Comparison of ENCODE assay signal across 11 mouse cellular contexts in genomic region chr16:30653806-30654205, GRCm38 (mm10). TPM values are rescaled to one million over a fixed set of nuclear protein-coding genes. Genes with fewer than 3 reads are reported as not detected.
DNase-seq lines count a peak whose midpoint lies in the region; ATAC-seq and TF ChIP-seq lines count a peak whose summit lies in the region.
"Had no signal": no experiment of that assay in that cellular context is flagged by ENCODE, and none has a peak within 500 bp of the region (broad histone marks: within the 10 kb centered on the region; RNA-seq: fewer than 3 reads in every experiment).

No protein-coding gene starts in this region.

- no peak overlapping the region for H3K4me2 ChIP-seq in hindbrain, postnatal 0 days (ENCODE audit: low read depth, low read length)
- no peak overlapping the region for H3K4me2 ChIP-seq in hindbrain, embryonic 14.5 days (replicated peaks)
- no peak overlapping the region for H3K4me2 ChIP-seq in midbrain, embryonic 13.5 days (replicated peaks)
- no peak overlapping the region for H3K4me2 ChIP-seq in liver, embryonic 11.5 days
- H3K4me2 ChIP-seq: embryonic facial prominence, embryonic 13.5 days; limb, embryonic 12.5 days; neural tube, embryonic 13.5 days had no signal

- peak; percentile 49; the same call in 1 of the 2 replicates for ATAC-seq in hindbrain, postnatal 0 days
- ATAC-seq in hindbrain, embryonic 14.5 days (ENCODE audit: low FRiP score) = no peak
- no peak for ATAC-seq in midbrain, embryonic 13.5 days
- no peak for ATAC-seq in liver, embryonic 11.5 days (replicated peaks; ENCODE audit: low FRiP score)

- H3K4me3 ChIP-seq in hindbrain, postnatal 0 days (ENCODE audit: low read length) = no peak overlapping the region
- no peak overlapping the region for H3K4me3 ChIP-seq in hindbrain, embryonic 14.5 days (replicated peaks; ENCODE audit: low read length)
- no peak overlapping the region for H3K4me3 ChIP-seq in midbrain, embryonic 13.5 days (replicated peaks)
- H3K4me3 ChIP-seq in liver, embryonic 11.5 days (ENCODE audit: low read depth, low read length) = no peak overlapping the region
- H3K4me3 ChIP-seq: embryonic facial prominence, embryonic 13.5 days; limb, embryonic 12.5 days; neural tube, embryonic 13.5 days had no signal

- intact Hi-C loops in heart, postnatal 25 days (cut with DNase I) = loop anchor here (5.0 kb wide), 1 partner anchor 83 kb away; no protein-coding TSS in a partner anchor

- no peak overlapping the region for H3K9ac ChIP-seq in hindbrain, postnatal 0 days (replicated peaks; ENCODE audit: low read length)
- no peak overlapping the region for H3K9ac ChIP-seq in hindbrain, embryonic 14.5 days
- no peak overlapping the region for H3K9ac ChIP-seq in midbrain, embryonic 13.5 days (replicated peaks)
- no peak overlapping the region for H3K9ac ChIP-seq in liver, embryonic 11.5 days (ENCODE audit: low read depth, low read length)
- H3K9ac ChIP-seq: embryonic facial prominence, embryonic 13.5 days; limb, embryonic 12.5 days; neural tube, embryonic 13.5 days had no signal

- H3K4me1 ChIP-seq in hindbrain, postnatal 0 days (ENCODE audit: insufficient read depth, low read length) = no peaks in the 10 kb centered on the region
- H3K4me1 ChIP-seq in hindbrain, embryonic 14.5 days (replicated peaks; ENCODE audit: control insufficient read depth, insufficient read depth, low read length) = peaks cover 5% of the 10 kb centered on the region; the same call in 1 of the 2 replicates
- H3K4me1 ChIP-seq in midbrain, embryonic 13.5 days (replicated peaks) = no peaks in the 10 kb centered on the region; the same call in 1 of the 2 replicates
- no peaks in the 10 kb centered on the region for H3K4me1 ChIP-seq in liver, embryonic 11.5 days (replicated peaks; ENCODE audit: control insufficient read depth, insufficient read depth, low read length)
- H3K4me1 ChIP-seq: neural tube, embryonic 13.5 days had no signal

- no peaks in the 10 kb centered on the region for H3K27me3 ChIP-seq in hindbrain, postnatal 0 days (ENCODE audit: insufficient read depth, low read length)
- no peaks in the 10 kb centered on the region for H3K27me3 ChIP-seq in hindbrain, embryonic 14.5 days (ENCODE audit: control insufficient read depth, insufficient read depth, low read length)
- H3K27me3 ChIP-seq in midbrain, embryonic 13.5 days = no peaks in the 10 kb centered on the region
- H3K27me3 ChIP-seq in liver, embryonic 11.5 days (replicated peaks; ENCODE audit: control insufficient read depth, insufficient read depth, low read length) = no peaks in the 10 kb centered on the region
- H3K27me3 ChIP-seq: embryonic facial prominence, embryonic 13.5 days; limb, embryonic 12.5 days; neural tube, embryonic 13.5 days had no signal

- H3K9me3 ChIP-seq in hindbrain, postnatal 0 days (ENCODE audit: low read length) = no peaks in the 10 kb centered on the region
- peaks cover 5% of the 10 kb centered on the region; the same call in 1 of the 2 replicates for H3K9me3 ChIP-seq in hindbrain, embryonic 14.5 days (ENCODE audit: control insufficient read depth, low read length)
- H3K9me3 ChIP-seq in midbrain, embryonic 13.5 days = 0 out of 2 replicates have a peak, but pooled peaks cover 3% of the 10 kb centered on the region
- H3K9me3 ChIP-seq in liver, embryonic 11.5 days (ENCODE audit: control insufficient read depth, low read length) = no peaks in the 10 kb centered on the region
- H3K9me3 ChIP-seq: embryonic facial prominence, embryonic 13.5 days had no signal

- no peak overlapping the region for H3K27ac ChIP-seq in hindbrain, postnatal 0 days
- H3K27ac ChIP-seq in hindbrain, embryonic 14.5 days = no peak overlapping the region
- no peak overlapping the region for H3K27ac ChIP-seq in midbrain, embryonic 13.5 days
- no peak overlapping the region for H3K27ac ChIP-seq in liver, embryonic 11.5 days (ENCODE audit: low read depth, low read length)
- H3K27ac ChIP-seq: embryonic facial prominence, embryonic 13.5 days; limb, embryonic 12.5 days; neural tube, embryonic 13.5 days had no signal

- 62% methylated on average over 5 of the region's 5 CpGs for WGBS in hindbrain, postnatal 0 days
- WGBS in hindbrain, embryonic 14.5 days = 76% methylated on average over 5 of the region's 5 CpGs
- 89% methylated on average over 5 of the region's 5 CpGs for WGBS in midbrain, embryonic 13.5 days
- WGBS in liver, embryonic 11.5 days = 86% methylated on average over 5 of the region's 5 CpGs

- H3K36me3 ChIP-seq in hindbrain, postnatal 0 days (ENCODE audit: insufficient read depth, low read length) = no peaks in the 10 kb centered on the region
- no peaks in the 10 kb centered on the region for H3K36me3 ChIP-seq in hindbrain, embryonic 14.5 days (replicated peaks; ENCODE audit: control insufficient read depth, insufficient read depth)
- H3K36me3 ChIP-seq in midbrain, embryonic 13.5 days = no peaks in the 10 kb centered on the region
- no peaks in the 10 kb centered on the region for H3K36me3 ChIP-seq in liver, embryonic 11.5 days (ENCODE audit: control insufficient read depth, insufficient read depth, low read length)
- H3K36me3 ChIP-seq: embryonic facial prominence, embryonic 13.5 days; limb, embryonic 12.5 days; neural tube, embryonic 13.5 days had no signal

- no peak for TF ChIP-seq CTCF in hindbrain, postnatal 0 days (IDR thresholded peaks at IDR 0.05; ENCODE audit: low read depth)

- peak; percentile 79 for DNase-seq in hindbrain, postnatal 0 days (ENCODE audit: low spot score)
- DNase-seq in hindbrain, embryonic 14.5 days (ENCODE audit: low spot score) = no peak
- DNase-seq in NIH3T3 (ENCODE audit: low read depth) = peak; percentile 15
- DNase-seq in cerebellum, postnatal 10 days = peak; percentile 91 to 94
- peak; percentile 58 for DNase-seq in heart, postnatal 25 days (ENCODE audit: low spot score)
- peak; percentile 13 to 39 for DNase-seq in right cerebral cortex, postnatal 36 days (ENCODE audit: low spot score in 2 of 2)
- DNase-seq in liver, embryonic 11.5 days (ENCODE audit: low spot score) = no peak

RNA-seq across cellular contexts. Expression of gene Fam43a, which starts 54.3 kb away (rescaled TPM):
- total RNA-seq in hindbrain, postnatal 0 days (2014; rRNA removed) = 28.8 and 33.1 TPM in 2 replicates
- polyA plus RNA-seq in hindbrain, postnatal 0 days (2015; fragmentation: Nextera tagmentation; extraction: Ambion mirVana) = 14.4 and 14.8 TPM in 2 replicates
- 10.2 and 10.7 TPM in 2 replicates for polyA plus RNA-seq in hindbrain, embryonic 14.5 days (2014; fragmentation: Nextera tagmentation; extraction: Ambion mirVana)
- total RNA-seq in heart, postnatal 25 days (2021) = 10 to 100 TPM; 25.8 to 31.2 TPM
- 9.8 and 11.5 TPM in 2 replicates for polyA plus RNA-seq in midbrain, embryonic 13.5 days (2015; fragmentation: Nextera tagmentation; extraction: Ambion mirVana)
- 6.2 and 7.2 TPM in 2 replicates for polyA plus RNA-seq in liver, embryonic 11.5 days (2014; fragmentation: Nextera tagmentation; extraction: Ambion mirVana)

Comparison
In these comparisons a context has a peak if more than half of its experiments do, and no peak if none do; other contexts are left out.
1. DNase-seq: peak in hindbrain, postnatal 0 days (single experiment), NIH3T3 (single experiment), cerebellum, postnatal 10 days (2 of 2), heart, postnatal 25 days (single experiment) and right cerebral cortex, postnatal 36 days (2 of 2); none in hindbrain, embryonic 14.5 days (single experiment) and liver, embryonic 11.5 days (single experiment).